Mouse (Mus musculus): ENCODE measurements around the gene Kdm4d. TPM values are rescaled to one million over a fixed set of nuclear protein-coding genes. Genes with fewer than 3 reads are reported as not detected.
"Not testable (repeated sequence)": the region's sequence is repeated elsewhere in the genome, so short reads cannot be mapped to it uniquely, and the experiment has no call there.

Kdm4d gene
- polyA plus RNA-seq, 1 experiment from 2014 or later, result 0.38 TPM

DNA sequence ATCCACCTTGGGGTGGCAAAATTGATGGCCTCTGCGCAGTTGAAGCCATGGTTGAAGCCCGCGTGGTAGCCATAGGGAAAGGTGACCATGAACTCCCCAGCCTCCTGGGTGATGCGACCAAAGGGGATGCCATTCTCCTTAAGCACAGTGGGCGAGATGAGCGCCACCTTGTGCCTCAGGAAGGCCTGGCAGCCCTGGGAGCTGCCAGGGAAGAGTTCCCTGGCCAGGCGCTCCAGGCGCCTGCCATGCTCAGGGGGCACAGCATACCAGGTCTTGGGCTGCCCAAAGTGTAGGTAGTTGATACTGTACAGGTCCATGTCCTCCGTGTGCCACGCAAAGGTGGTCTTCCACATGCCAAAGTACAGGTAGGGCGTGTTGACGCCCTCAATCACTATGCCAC is 36.6 kb downstream of the Kdm4d start:
- H3K27me3 ChIP-seq (replicated peaks; ENCODE audit: control insufficient read depth, insufficient read depth, low read length); H3K4me2 ChIP-seq (ENCODE audit: low read length); H3K4me1 ChIP-seq (ENCODE audit: control insufficient read depth, insufficient read depth, low read length); H3K4me3 ChIP-seq (ENCODE audit: low read depth, low read length); H3K27ac ChIP-seq (ENCODE audit: low read depth, low read length); DNase-seq (ENCODE audit: low spot score); H3K36me3 ChIP-seq (ENCODE audit: control insufficient read depth, insufficient read depth, low read length); ATAC-seq; H3K9me3 ChIP-seq (replicated peaks; ENCODE audit: control insufficient read depth, low read length); H3K9ac ChIP-seq (ENCODE audit: low read length): not testable (repeated sequence)
- 78% methylated on average over 12 of the region's 12 CpGs for WGBS

DNA sequence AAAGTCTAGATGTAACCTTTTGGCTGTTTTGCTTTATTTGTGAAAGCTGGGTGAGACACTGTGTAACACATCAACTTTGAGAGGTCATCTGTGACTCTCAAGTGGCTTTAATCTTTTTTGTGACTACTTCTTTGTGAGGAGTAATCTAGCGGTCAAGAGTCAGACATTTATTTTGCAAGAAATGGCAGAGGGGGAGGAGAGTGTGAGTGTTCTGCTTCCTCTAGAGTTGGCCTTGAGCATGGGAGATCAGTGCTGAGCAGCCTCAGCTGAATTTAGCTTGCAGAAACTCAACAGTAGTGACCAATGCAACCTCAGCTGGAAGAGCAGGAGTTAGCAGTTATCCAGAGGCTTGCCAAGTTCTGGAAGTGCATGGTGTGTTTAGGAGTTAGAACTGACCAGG is 37.7 kb downstream of the Kdm4d start:
- not testable (repeated sequence) for H3K4me2 ChIP-seq (ENCODE audit: low read length); H3K4me3 ChIP-seq (ENCODE audit: low read depth, low read length); ATAC-seq; H3K9me3 ChIP-seq (replicated peaks; ENCODE audit: control insufficient read depth, low read length); H3K36me3 ChIP-seq (ENCODE audit: control insufficient read depth, insufficient read depth, low read length); H3K4me1 ChIP-seq (ENCODE audit: control insufficient read depth, insufficient read depth, low read length); H3K27ac ChIP-seq (ENCODE audit: low read depth, low read length); DNase-seq (ENCODE audit: low spot score); H3K9ac ChIP-seq (ENCODE audit: low read length); H3K27me3 ChIP-seq (replicated peaks; ENCODE audit: control insufficient read depth, insufficient read depth, low read length)
- 100% methylated on average over 1 of the region's 1 CpGs for WGBS

DNA sequence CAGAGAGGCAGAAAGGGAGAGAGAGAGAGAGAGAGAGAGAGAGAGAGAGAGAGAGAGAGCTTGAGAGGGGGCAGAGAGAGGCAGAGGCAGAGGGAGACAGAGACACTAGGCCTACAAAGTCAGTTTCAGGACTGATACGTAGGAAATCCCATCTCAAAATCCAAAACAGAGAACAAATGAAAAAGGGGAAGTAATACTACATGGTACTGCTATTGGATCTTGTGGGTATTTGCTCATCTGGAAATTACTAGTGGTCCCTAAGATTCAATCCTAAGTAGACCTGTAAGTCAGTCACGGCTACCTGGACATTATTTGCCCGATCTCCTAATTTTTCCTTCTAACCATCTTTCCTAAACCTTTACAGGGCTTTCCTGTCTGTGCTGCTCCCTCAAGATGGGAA is 44.0 kb downstream of the Kdm4d start:
- H3K4me1 ChIP-seq (ENCODE audit: control insufficient read depth, insufficient read depth, low read length), result no peaks in the 10 kb centered on the region
- no peaks in the 10 kb centered on the region for H3K36me3 ChIP-seq (ENCODE audit: control insufficient read depth, insufficient read depth, low read length)
- no peak overlapping the region for H3K9ac ChIP-seq (ENCODE audit: low read length)
- no peak overlapping the region for H3K4me2 ChIP-seq (ENCODE audit: low read length)
- ATAC-seq (no peak), DNase-seq (ENCODE audit: low spot score) (no peak)
- H3K27me3 ChIP-seq (replicated peaks; ENCODE audit: control insufficient read depth, insufficient read depth, low read length), result no peaks in the 10 kb centered on the region
- no peaks in the 10 kb centered on the region for H3K9me3 ChIP-seq (replicated peaks; ENCODE audit: control insufficient read depth, low read length)
- H3K27ac ChIP-seq (ENCODE audit: low read depth, low read length), result no peak overlapping the region
- H3K4me3 ChIP-seq (ENCODE audit: low read depth, low read length), result no peak overlapping the region
- WGBS, result 88% methylated on average over 3 of the region's 3 CpGs

DNA sequence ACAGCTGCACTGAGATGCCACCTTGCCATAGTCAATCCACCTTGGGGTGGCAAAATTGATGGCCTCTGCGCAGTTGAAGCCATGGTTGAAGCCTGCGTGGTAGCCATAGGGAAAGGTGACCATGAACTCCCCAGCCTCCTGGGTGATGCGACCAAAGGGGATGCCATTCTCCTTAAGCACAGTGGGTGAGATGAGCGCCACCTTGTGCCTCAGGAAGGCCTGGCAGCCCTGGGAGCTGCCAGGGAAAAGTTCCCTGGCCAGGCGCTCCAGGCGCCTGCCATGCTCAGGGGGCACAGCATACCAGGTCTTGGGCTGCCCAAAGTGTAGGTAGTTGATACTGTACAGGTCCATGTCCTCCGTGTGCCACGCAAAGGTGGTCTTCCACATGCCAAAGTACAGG is 49.2 kb downstream of the Kdm4d start:
- H3K9ac ChIP-seq (ENCODE audit: low read length); H3K9me3 ChIP-seq (replicated peaks; ENCODE audit: control insufficient read depth, low read length); H3K27ac ChIP-seq (ENCODE audit: low read depth, low read length); ATAC-seq; DNase-seq (ENCODE audit: low spot score); H3K36me3 ChIP-seq (ENCODE audit: control insufficient read depth, insufficient read depth, low read length); H3K27me3 ChIP-seq (replicated peaks; ENCODE audit: control insufficient read depth, insufficient read depth, low read length); H3K4me1 ChIP-seq (ENCODE audit: control insufficient read depth, insufficient read depth, low read length); H3K4me2 ChIP-seq (ENCODE audit: low read length); H3K4me3 ChIP-seq (ENCODE audit: low read depth, low read length): not testable (repeated sequence)
- 67% methylated on average over 7 of the region's 8 CpGs for WGBS

DNA sequence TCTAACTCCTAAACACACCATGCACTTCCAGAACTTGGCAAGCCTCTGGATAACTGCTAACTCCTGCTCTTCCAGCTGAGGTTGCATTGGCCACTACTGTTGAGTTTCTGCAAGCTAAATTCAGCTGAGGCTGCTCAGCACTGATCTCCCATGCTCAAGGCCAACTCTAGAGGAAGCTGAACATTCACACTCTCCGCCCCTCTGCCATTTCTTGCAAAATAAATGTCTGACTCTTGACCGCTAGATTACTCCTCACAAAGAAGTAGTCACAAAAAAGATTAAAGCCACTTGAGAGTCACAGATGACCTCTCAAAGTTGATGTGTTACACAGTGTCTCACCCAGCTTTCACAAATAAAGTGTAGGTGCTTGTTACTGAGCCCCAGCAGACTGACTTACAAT is 53.2 kb downstream of the Kdm4d start:
- not testable (repeated sequence) for H3K9me3 ChIP-seq (replicated peaks; ENCODE audit: control insufficient read depth, low read length); H3K4me3 ChIP-seq (ENCODE audit: low read depth, low read length); DNase-seq (ENCODE audit: low spot score); H3K4me2 ChIP-seq (ENCODE audit: low read length); ATAC-seq; H3K27me3 ChIP-seq (replicated peaks; ENCODE audit: control insufficient read depth, insufficient read depth, low read length); H3K36me3 ChIP-seq (ENCODE audit: control insufficient read depth, insufficient read depth, low read length); H3K27ac ChIP-seq (ENCODE audit: low read depth, low read length); H3K9ac ChIP-seq (ENCODE audit: low read length); H3K4me1 ChIP-seq (ENCODE audit: control insufficient read depth, insufficient read depth, low read length)
- WGBS, result 86% methylated on average over 2 of the region's 2 CpGs

DNA sequence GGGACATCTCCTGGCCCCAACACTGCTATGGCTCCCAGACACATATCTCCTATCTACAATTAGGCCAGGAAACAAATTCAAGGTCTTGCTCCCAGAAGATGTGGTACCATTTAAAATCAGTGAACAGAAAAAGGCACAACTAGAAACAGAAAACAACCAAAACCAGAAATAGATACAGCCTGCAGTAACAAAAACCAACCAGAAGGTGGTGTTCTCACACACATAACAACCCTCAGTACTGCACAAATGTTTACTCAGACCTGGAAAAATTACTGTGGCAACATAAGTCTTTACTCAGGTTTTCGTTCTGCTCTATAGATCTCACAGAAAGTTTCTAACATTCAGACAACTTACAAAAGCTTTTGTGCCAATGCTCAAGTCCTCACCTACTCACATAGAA is 59.9 kb downstream of the Kdm4d start:
- ATAC-seq (no peak), DNase-seq (ENCODE audit: low spot score) (no peak)

DNA sequence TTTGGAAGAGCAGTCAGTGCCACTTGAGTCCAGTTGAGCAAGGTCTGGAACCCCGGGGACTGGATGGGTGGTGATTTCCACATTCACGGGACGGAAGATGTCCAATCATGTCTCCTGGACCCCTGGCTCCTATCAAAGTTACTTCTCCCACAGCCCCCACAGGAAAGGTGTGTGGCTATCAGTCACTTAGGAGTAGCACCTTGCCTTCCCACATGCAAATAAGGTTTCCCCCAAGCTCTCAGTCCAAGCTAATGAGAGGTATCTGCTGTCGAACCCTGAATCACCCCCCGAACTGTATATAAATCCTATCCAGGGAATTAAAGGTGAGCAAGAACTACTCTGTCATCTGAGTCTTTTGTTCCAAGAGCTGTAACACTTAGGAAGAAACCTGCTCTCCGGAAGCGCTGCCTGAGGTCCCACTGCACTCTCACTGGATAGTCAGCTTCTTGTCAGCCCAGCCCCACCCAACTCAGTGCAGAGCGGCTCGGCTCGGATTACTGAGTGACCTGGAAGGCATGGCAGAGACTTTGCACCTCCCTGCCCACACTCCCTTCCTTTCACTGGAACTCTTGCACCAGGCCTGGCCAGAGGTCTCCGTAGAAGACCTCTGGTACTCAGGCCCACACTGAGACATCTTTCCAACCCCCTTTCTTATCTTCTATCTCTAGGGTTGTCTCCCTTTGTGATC is 66.9 kb downstream of the Kdm4d start:
- H3K4me1 ChIP-seq (ENCODE audit: control insufficient read depth, insufficient read depth, low read length), result no peaks in the 10 kb centered on the region
- ATAC-seq, result no peak
- H3K4me3 ChIP-seq (ENCODE audit: low read depth, low read length), result no peak overlapping the region
- no peak overlapping the region for H3K27ac ChIP-seq (ENCODE audit: low read depth, low read length)
- H3K27me3 ChIP-seq (replicated peaks; ENCODE audit: control insufficient read depth, insufficient read depth, low read length), result no peaks in the 10 kb centered on the region
- no peak for DNase-seq (ENCODE audit: low spot score)
- WGBS, result 70% methylated on average over 11 of the region's 11 CpGs
- no peak overlapping the region for H3K9ac ChIP-seq (ENCODE audit: low read length)
- no peak overlapping the region for H3K4me2 ChIP-seq (ENCODE audit: low read length)
- H3K36me3 ChIP-seq (ENCODE audit: control insufficient read depth, insufficient read depth, low read length), result no peaks in the 10 kb centered on the region
- peaks cover 2% of the 10 kb centered on the region; the same call in 1 of the 2 replicates for H3K9me3 ChIP-seq (replicated peaks; ENCODE audit: control insufficient read depth, low read length)

More for the DNA sequence above, 59.9 kb downstream of the Kdm4d start:
- 100% methylated on average over 1 of the region's 1 CpGs for WGBS
- no peaks in the 10 kb centered on the region for H3K4me1 ChIP-seq (ENCODE audit: control insufficient read depth, insufficient read depth, low read length)
- H3K27ac ChIP-seq (ENCODE audit: low read depth, low read length), result no peak overlapping the region
- no peak overlapping the region for H3K4me2 ChIP-seq (ENCODE audit: low read length)
- H3K27me3 ChIP-seq (replicated peaks; ENCODE audit: control insufficient read depth, insufficient read depth, low read length), result no peaks in the 10 kb centered on the region
- H3K9ac ChIP-seq (ENCODE audit: low read length), result no peak overlapping the region
- no peaks in the 10 kb centered on the region for H3K36me3 ChIP-seq (ENCODE audit: control insufficient read depth, insufficient read depth, low read length)
- no peak overlapping the region for H3K4me3 ChIP-seq (ENCODE audit: low read depth, low read length)
- H3K9me3 ChIP-seq (replicated peaks; ENCODE audit: control insufficient read depth, low read length), result peaks cover 2% of the 10 kb centered on the region; the same call in 1 of the 2 replicates

Other genes starting within 250 kb of the Kdm4d start
- gene Sesn3, start 225.4 kb downstream of the Kdm4d start, polyA plus RNA-seq (2014; fragmentation: Nextera tagmentation; extraction: Ambion mirVana), result 12.4 and 18.6 TPM in 2 replicates
- 10.0 and 10.8 TPM in 2 replicates for gene Endod1, start 119.0 kb downstream of the Kdm4d start, polyA plus RNA-seq (2014; fragmentation: Nextera tagmentation; extraction: Ambion mirVana)
- 175 and 186 TPM in 2 replicates for gene Cwc15, start 135 bp upstream of the Kdm4d start, polyA plus RNA-seq (2014; fragmentation: Nextera tagmentation; extraction: Ambion mirVana)
- 9.9 and 10.9 TPM in 2 replicates for gene Amotl1, start 144.6 kb upstream of the Kdm4d start, polyA plus RNA-seq (2014; fragmentation: Nextera tagmentation; extraction: Ambion mirVana)
- gene Piwil4, start 240.3 kb upstream of the Kdm4d start, polyA plus RNA-seq (2014; fragmentation: Nextera tagmentation; extraction: Ambion mirVana), result 0.10 and 0.17 TPM in 2 replicates

Measured in forebrain, embryonic 14.5 days (tissue).